Mouse (Mus musculus): ENCODE measurements around the gene Tab1. TPM values are rescaled to one million over a fixed set of nuclear protein-coding genes. Genes with fewer than 3 reads are reported as not detected.

Tab1 gene
- total RNA-seq, 2 experiments from 2014 or later: 29.7 to 31.4 TPM

GRCm38 (mm10) chr15:80199556-80199955 is 66.6 kb downstream of the Tab1 start:
- no peak for DNase-seq (ENCODE audit: low spot score in 2 of 2)

GRCm38 (mm10) chr15:80202111-80202775 is 69.3 kb downstream of the Tab1 start:
- DNase-seq (ENCODE audit: low spot score in 2 of 2): peak; percentile 53 to 81

GRCm38 (mm10) chr15:80203406-80203805 is 70.5 kb downstream of the Tab1 start:
- DNase-seq (ENCODE audit: low spot score in 2 of 2): no peak

- no peak for DNase-seq (ENCODE audit: low spot score in 2 of 2)
Measured at GRCm38 (mm10) chr15:80206057-80206565, 73.2 kb downstream of the Tab1 start.

- no peak for DNase-seq (ENCODE audit: low spot score in 2 of 2)
Measured at GRCm38 (mm10) chr15:80208446-80208845, 75.5 kb downstream of the Tab1 start.

Other genes with a start within 250 kb of the Tab1 start
- gene Apobec3, start 241.5 kb upstream of the Tab1 start, total RNA-seq (2021): 1 to 10 TPM; 6.1 to 6.4 TPM
- gene Cbx7, start 162.0 kb upstream of the Tab1 start, total RNA-seq (2021): 10 to 100 TPM; 12.8 to 15.1 TPM
- gene Pdgfb, start 118.2 kb upstream of the Tab1 start, total RNA-seq (2021): 10 to 100 TPM; 45.4 to 48.1 TPM
- 100 to 1,000 TPM; 462 to 472 TPM for gene Syngr1, start 41.8 kb upstream of the Tab1 start, total RNA-seq (2021)
- 100 to 1,000 TPM; 460 to 491 TPM for gene Rpl3, start 41.3 kb upstream of the Tab1 start, total RNA-seq (2021)
- gene Mgat3, start 40.6 kb downstream of the Tab1 start, total RNA-seq (2021): 100 to 1,000 TPM; 103 to 106 TPM
- gene Mief1, start 100.9 kb downstream of the Tab1 start, total RNA-seq (2021): 10 to 100 TPM; 35.4 to 36.2 TPM
- 10 to 100 TPM; 11.0 to 22.8 TPM for gene AC140267.1, start 102.7 kb downstream of the Tab1 start, total RNA-seq (2021)
- gene Atf4, start 122.1 kb downstream of the Tab1 start, total RNA-seq (2021): 10 to 100 TPM; 96.2 to 96.4 TPM
- gene Rps19bp1, start 131.2 kb downstream of the Tab1 start, total RNA-seq (2021): 10 to 100 TPM; 32.0 to 33.0 TPM
- 10 to 100 TPM; 40.5 to 45.5 TPM for gene Cacna1i, start 154.1 kb downstream of the Tab1 start, total RNA-seq (2021)